Comparison of ENCODE assay signal across 9 mouse cellular contexts in genomic region chr7:19084277-19084771, GRCm38 (mm10). TPM values are rescaled to one million over a fixed set of nuclear protein-coding genes. Genes with fewer than 3 reads are reported as not detected.
DNase-seq lines count a peak whose midpoint lies in the region; ATAC-seq lines count a peak whose summit lies in the region.
"Had no signal": no experiment of that assay in that cellular context is flagged by ENCODE, and none has a peak within 500 bp of the region (broad histone marks: within the 10 kb centered on the region; RNA-seq: fewer than 3 reads in every experiment).

No protein-coding gene starts in this region.

- WGBS in embryonic facial prominence, embryonic 14.5 days: 61% methylated on average over 6 of the region's 6 CpGs
- WGBS in liver, embryonic 11.5 days: 56% methylated on average over 6 of the region's 6 CpGs

- peak overlapping the region; percentile 45 for H3K4me2 ChIP-seq in embryonic facial prominence, embryonic 14.5 days (ENCODE audit: low read depth, low read length)
- peak overlapping the region; percentile 33; the same call in 1 of the 2 replicates for H3K4me2 ChIP-seq in liver, embryonic 11.5 days

- H3K4me3 ChIP-seq in embryonic facial prominence, embryonic 14.5 days (ENCODE audit: low read depth, low read length): peak overlapping the region; percentile 28
- H3K4me3 ChIP-seq in liver, embryonic 11.5 days (ENCODE audit: low read depth, low read length): peak overlapping the region; percentile 16; the same call in 1 of the 2 replicates

- peaks cover 61% of the 10 kb centered on the region for H3K36me3 ChIP-seq in embryonic facial prominence, embryonic 14.5 days (ENCODE audit: control insufficient read depth, insufficient read depth, low read length)
- H3K36me3 ChIP-seq in liver, embryonic 11.5 days (ENCODE audit: control insufficient read depth, insufficient read depth, low read length): peaks cover 32% of the 10 kb centered on the region

- H3K9ac ChIP-seq in embryonic facial prominence, embryonic 14.5 days (ENCODE audit: low read depth, low read length): peak overlapping the region; percentile 45
- H3K9ac ChIP-seq in liver, embryonic 11.5 days (ENCODE audit: low read depth, low read length): no peak overlapping the region

- peaks cover 13% of the 10 kb centered on the region for H3K4me1 ChIP-seq in embryonic facial prominence, embryonic 14.5 days (ENCODE audit: control insufficient read depth, insufficient read depth, low read length)
- H3K4me1 ChIP-seq in liver, embryonic 11.5 days (replicated peaks; ENCODE audit: control insufficient read depth, insufficient read depth, low read length): peaks cover 39% of the 10 kb centered on the region

- ATAC-seq in embryonic facial prominence, embryonic 14.5 days (ENCODE audit: low read depth): no peak; the same call in 1 of the 2 replicates
- no peak for ATAC-seq in liver, embryonic 11.5 days (replicated peaks; ENCODE audit: low FRiP score)

- no peaks in the 10 kb centered on the region for H3K9me3 ChIP-seq in embryonic facial prominence, embryonic 14.5 days (ENCODE audit: control insufficient read depth, low read length)
- no peaks in the 10 kb centered on the region for H3K9me3 ChIP-seq in liver, embryonic 11.5 days (ENCODE audit: control insufficient read depth, low read length)

- H3K27ac ChIP-seq in embryonic facial prominence, embryonic 14.5 days (replicated peaks; ENCODE audit: low read depth, low read length): peak overlapping the region; percentile 63
- no peak overlapping the region for H3K27ac ChIP-seq in liver, embryonic 11.5 days (ENCODE audit: low read depth, low read length)

- DNase-seq in lung, adult 18-20 months: peak; percentile 39 to 60
- no peak for DNase-seq in lung, postnatal 14 days
- peak; percentile 53 for DNase-seq in embryonic facial prominence, embryonic 14.5 days (ENCODE audit: low spot score)
- DNase-seq in liver, embryonic 11.5 days (ENCODE audit: low spot score): no peak
- DNase-seq in spleen, postnatal 10 days (ENCODE audit: low spot score in 2 of 2): peak; percentile 39 to 69
- DNase-seq in urinary bladder, adult 2 months (ENCODE audit: low spot score): no peak
- no peak for DNase-seq in layer of hippocampus, postnatal 36 days
- DNase-seq in layer of hippocampus, adult 11-12 months (ENCODE audit: low spot score): no peak

- no peaks in the 10 kb centered on the region for H3K27me3 ChIP-seq in embryonic facial prominence, embryonic 14.5 days (replicated peaks; ENCODE audit: control insufficient read depth, insufficient read depth, low read length)
- peaks cover 32% of the 10 kb centered on the region for H3K27me3 ChIP-seq in liver, embryonic 11.5 days (replicated peaks; ENCODE audit: control insufficient read depth, insufficient read depth, low read length)

RNA-seq across cellular contexts. Expression of gene Dmpk, which starts 0.7 kb away (rescaled TPM):
- polyA plus RNA-seq in embryonic facial prominence, embryonic 14.5 days (2014; fragmentation: Nextera tagmentation; extraction: Ambion mirVana): 43.3 and 58.2 TPM in 2 replicates
- polyA plus RNA-seq in liver, embryonic 11.5 days (2014; fragmentation: Nextera tagmentation; extraction: Ambion mirVana): 12.4 and 13.9 TPM in 2 replicates
- polyA plus RNA-seq in urinary bladder, adult 2 months (2012; rRNA removed): 525 and 848 TPM in 2 replicates
- 10 to 100 TPM; 36.3 to 48.1 TPM for total RNA-seq in layer of hippocampus, postnatal 36 days (2021)

RNA-seq across cellular contexts. Expression of gene Dmwd, which starts 8.3 kb away (rescaled TPM):
- 20.2 and 22.6 TPM in 2 replicates for polyA plus RNA-seq in embryonic facial prominence, embryonic 14.5 days (2014; fragmentation: Nextera tagmentation; extraction: Ambion mirVana)
- 10.2 and 12.8 TPM in 2 replicates for polyA plus RNA-seq in liver, embryonic 11.5 days (2014; fragmentation: Nextera tagmentation; extraction: Ambion mirVana)
- polyA plus RNA-seq in urinary bladder, adult 2 months (2012; rRNA removed): 44.9 and 46.4 TPM in 2 replicates
- 100 to 1,000 TPM; 136 to 143 TPM for total RNA-seq in layer of hippocampus, postnatal 36 days (2021)

RNA-seq across cellular contexts. Expression of gene Six5, which starts 10.1 kb away (rescaled TPM):
- polyA plus RNA-seq in embryonic facial prominence, embryonic 14.5 days (2014; fragmentation: Nextera tagmentation; extraction: Ambion mirVana): 13.4 and 16.3 TPM in 2 replicates
- polyA plus RNA-seq in liver, embryonic 11.5 days (2014; fragmentation: Nextera tagmentation; extraction: Ambion mirVana): 3.7 and 4.3 TPM in 2 replicates
- polyA plus RNA-seq in urinary bladder, adult 2 months (2012; rRNA removed): 59.1 and 60.2 TPM in 2 replicates
- total RNA-seq in layer of hippocampus, postnatal 36 days (2021): 1 to 10 TPM; 2.5 to 2.8 TPM

RNA-seq across cellular contexts. Expression of gene Rsph6a, which starts 29.8 kb away (rescaled TPM):
- not detected in 2 replicates for polyA plus RNA-seq in embryonic facial prominence, embryonic 14.5 days (2014; fragmentation: Nextera tagmentation; extraction: Ambion mirVana)
- not detected in 2 replicates for polyA plus RNA-seq in liver, embryonic 11.5 days (2014; fragmentation: Nextera tagmentation; extraction: Ambion mirVana)
- 0.03 TPM in 1 of 2 replicates, not detected in the other for polyA plus RNA-seq in urinary bladder, adult 2 months (2012; rRNA removed)
- total RNA-seq in layer of hippocampus, postnatal 36 days (2021): under 1 TPM; 0.15 to 0.33 TPM
- polyA plus RNA-seq: neural tube, embryonic 14.5 days had no signal

RNA-seq across cellular contexts. Expression of gene Gm4969, which starts 33.8 kb away (rescaled TPM):
- 1.7 and 2.6 TPM in 2 replicates for polyA plus RNA-seq in embryonic facial prominence, embryonic 14.5 days (2014; fragmentation: Nextera tagmentation; extraction: Ambion mirVana)
- polyA plus RNA-seq in liver, embryonic 11.5 days (2014; fragmentation: Nextera tagmentation; extraction: Ambion mirVana): 1.2 and 1.9 TPM in 2 replicates
- polyA plus RNA-seq in urinary bladder, adult 2 months (2012; rRNA removed): 0.13 and 0.40 TPM in 2 replicates
- total RNA-seq in layer of hippocampus, postnatal 36 days (2021): under 1 TPM; 0.40 to 0.43 TPM

Comparison
In these comparisons a context has a peak if more than half of its experiments do, and no peak if none do; other contexts are left out.
1. DNase-seq: peak in lung, adult 18-20 months (2 of 2), embryonic facial prominence, embryonic 14.5 days (single experiment) and spleen, postnatal 10 days (2 of 2); none in lung, postnatal 14 days (single experiment), liver, embryonic 11.5 days (single experiment), urinary bladder, adult 2 months (single experiment), layer of hippocampus, postnatal 36 days (0 of 2) and layer of hippocampus, adult 11-12 months (single experiment).